Mouse (Mus musculus): ENCODE results near the gene Znrf3.
A peak's percentile ranks its signal among the peaks of the same experiment; 100 is the strongest.

The Znrf3 gene

GRCm38 (mm10) chr11:5390969-5391831 is 53.4 kb downstream of the Znrf3 start:
- no peak for DNase-seq

- no peak for DNase-seq
These were observed 62.0 kb downstream of the Znrf3 start for GRCm38 (mm10) chr11:5382652-5383051.

- no peak for DNase-seq
These were observed 63.4 kb downstream of the Znrf3 start for GRCm38 (mm10) chr11:5381226-5381625.

- DNase-seq: no peak
These were observed 64.4 kb downstream of the Znrf3 start for GRCm38 (mm10) chr11:5380275-5380674.

- DNase-seq: no peak
These were observed 75.5 kb downstream of the Znrf3 start for GRCm38 (mm10) chr11:5369176-5369575.

GRCm38 (mm10) chr11:5368492-5368891 is 76.2 kb downstream of the Znrf3 start:
- no peak for DNase-seq

GRCm38 (mm10) chr11:5355266-5355764 is 89.3 kb downstream of the Znrf3 start:
- DNase-seq: no peak

- no peak for DNase-seq
These were observed 89.9 kb downstream of the Znrf3 start for GRCm38 (mm10) chr11:5354753-5355152.

GRCm38 (mm10) chr11:5353032-5353431 is 91.6 kb downstream of the Znrf3 start:
- no peak for DNase-seq

GRCm38 (mm10) chr11:5349483-5349882 is 95.2 kb downstream of the Znrf3 start:
- DNase-seq: no peak

GRCm38 (mm10) chr11:5346845-5347640 is 97.6 kb downstream of the Znrf3 start:
- no peak for DNase-seq

GRCm38 (mm10) chr11:5343748-5344147 is 100.9 kb downstream of the Znrf3 start:
- DNase-seq: no peak

GRCm38 (mm10) chr11:5339732-5340131 is 104.9 kb downstream of the Znrf3 start:
- no peak for DNase-seq

GRCm38 (mm10) chr11:5336852-5337251 is 107.8 kb downstream of the Znrf3 start:
- no peak for DNase-seq

- no peak for DNase-seq
These were observed 108.4 kb downstream of the Znrf3 start for GRCm38 (mm10) chr11:5336269-5336668.

- DNase-seq: no peak
These were observed 113.8 kb downstream of the Znrf3 start for GRCm38 (mm10) chr11:5330851-5331250.

GRCm38 (mm10) chr11:5327693-5328092 is 117.0 kb downstream of the Znrf3 start:
- no peak for DNase-seq

- DNase-seq: no peak
These were observed 118.4 kb downstream of the Znrf3 start for GRCm38 (mm10) chr11:5326252-5326651.

- no peak for DNase-seq
These were observed 119.4 kb downstream of the Znrf3 start for GRCm38 (mm10) chr11:5325217-5325616.

- DNase-seq: no peak
These were observed 120.4 kb downstream of the Znrf3 start for GRCm38 (mm10) chr11:5324296-5324695.

- DNase-seq: no peak
These were observed 123.0 kb downstream of the Znrf3 start for GRCm38 (mm10) chr11:5321687-5322086.

- no peak for DNase-seq
These were observed 125.7 kb downstream of the Znrf3 start for GRCm38 (mm10) chr11:5318976-5319375.

GRCm38 (mm10) chr11:5318035-5318775 is 126.4 kb downstream of the Znrf3 start:
- DNase-seq: peak in 1 of 2 experiments; percentile 5

Data from cerebellum, postnatal 36 days (tissue).